Mouse (Mus musculus): ENCODE results near the gene Pex11b.

DNA sequence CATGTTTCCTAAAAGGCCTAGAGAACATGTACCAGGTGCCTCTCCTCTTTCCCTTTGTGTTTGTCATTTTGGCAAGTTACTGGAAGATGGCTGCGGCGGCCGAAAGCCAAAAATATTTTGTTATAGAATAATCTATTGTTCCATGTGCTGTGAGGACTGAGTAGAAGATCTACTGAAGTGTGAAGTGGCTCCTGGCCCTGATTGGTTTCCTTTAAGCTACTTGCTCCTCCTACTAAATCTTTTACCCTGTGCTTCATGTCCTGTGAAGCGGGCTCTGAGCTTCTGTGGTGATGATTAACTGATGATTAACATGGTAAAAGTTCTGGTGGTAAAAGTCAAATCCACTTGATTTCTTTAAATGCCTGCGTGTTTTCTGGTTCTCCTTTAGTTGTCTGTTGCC is 31.7 kb downstream of the Pex11b start:
- TF ChIP-seq POLR2A (IDR thresholded peaks at IDR 0.05; ENCODE audit: extremely low read depth, insufficient read depth, low read length) (no peak), CTCF (IDR thresholded peaks at IDR 0.05; ENCODE audit: low read depth, low read length) (no peak)

Data from liver, adult 2 months (tissue).